Mouse (Mus musculus) megakaryocyte, embryonic 14.5 days (primary cell): ENCODE measurements around the gene Herpud1.

Experiments used
- FLI1 ChIP-seq: IDR thresholded peaks from 2 replicates; pipeline ENCODE4 v1.6.1; 2012; ENCODE audit warnings: low read length, inconsistent platforms, mixed read lengths
- GATA1 ChIP-seq: IDR thresholded peaks from 3 replicates; pipeline ENCODE4 v1.6.1; 2012; ENCODE audit warnings: mixed read lengths, low read length, inconsistent platforms, borderline replicate concordance

DNA sequence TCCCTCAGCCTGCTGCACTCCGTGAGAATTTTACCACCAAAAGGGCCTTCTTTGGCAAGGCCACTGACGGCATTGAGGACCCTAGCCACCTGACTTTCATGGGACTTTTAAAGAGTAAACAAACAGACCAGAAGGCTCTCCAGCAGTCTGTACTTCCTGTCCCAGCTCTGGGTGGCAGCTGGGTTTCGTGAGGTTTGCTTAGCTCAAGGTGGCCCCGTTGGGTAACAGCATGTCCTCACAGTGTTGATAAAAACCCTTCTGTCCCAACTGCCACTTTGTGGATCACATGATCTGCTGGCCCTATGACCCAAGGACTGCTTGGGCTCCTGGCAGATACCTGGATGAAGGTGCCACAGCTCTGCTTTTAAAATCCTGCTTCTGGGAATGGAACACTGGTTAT lies 31.7 kb upstream of the Herpud1 start:
- no peak for TF ChIP-seq GATA1
- TF ChIP-seq FLI1, result no peak
